Mouse (Mus musculus): ENCODE measurements around the gene Gm7137. TPM values are rescaled to one million over a fixed set of nuclear protein-coding genes. Genes with fewer than 3 reads are reported as not detected.

The Gm7137 gene
- total and polyA plus RNA-seq, 2 experiments from 2014 or later, result not detected

GRCm38 (mm10) chr10:77738929-77739328 is 49.1 kb downstream of the Gm7137 start:
- no peak overlapping the region for H3K4me3 ChIP-seq (ENCODE audit: low read length)
- WGBS, result 92% methylated on average over 4 of the region's 4 CpGs
- ATAC-seq, result no peak
- H3K4me2 ChIP-seq (ENCODE audit: low read depth, low read length), result no peak overlapping the region
- no peaks in the 10 kb centered on the region for H3K9me3 ChIP-seq (ENCODE audit: low read length)
- DNase-seq (ENCODE audit: low spot score), result no peak
- no peaks in the 10 kb centered on the region for H3K36me3 ChIP-seq (ENCODE audit: insufficient read depth, low read length)
- no peaks in the 10 kb centered on the region for H3K4me1 ChIP-seq (ENCODE audit: insufficient read depth, low read length)
- no peak overlapping the region for H3K9ac ChIP-seq (replicated peaks; ENCODE audit: low read length)
- no peaks in the 10 kb centered on the region for H3K27me3 ChIP-seq (ENCODE audit: insufficient read depth, low read length)
- TF ChIP-seq CTCF (IDR thresholded peaks at IDR 0.05; ENCODE audit: low read depth), result no peak
- no peak overlapping the region for H3K27ac ChIP-seq

Other genes with a start within 250 kb of the Gm7137 start
Only the 30 nearest of the 31 such genes appear.
- gene Pttg1ip, start 206.5 kb downstream of the Gm7137 start, total RNA-seq (2014; rRNA removed), result 85.9 and 94.0 TPM in 2 replicates
- gene Pttg1ip, start 206.5 kb downstream of the Gm7137 start, polyA plus RNA-seq (2015; fragmentation: Nextera tagmentation; extraction: Ambion mirVana), result 87.3 and 87.5 TPM in 2 replicates
- 217 and 218 TPM in 2 replicates for gene Sumo3, start 182.1 kb downstream of the Gm7137 start, total RNA-seq (2014; rRNA removed)
- 330 and 348 TPM in 2 replicates for gene Sumo3, start 182.1 kb downstream of the Gm7137 start, polyA plus RNA-seq (2015; fragmentation: Nextera tagmentation; extraction: Ambion mirVana)
- gene Gm49325, start 182.0 kb downstream of the Gm7137 start, total RNA-seq (2014; rRNA removed), result 4.0 TPM in 1 of 2 replicates, not detected in the other
- gene Gm49325, start 182.0 kb downstream of the Gm7137 start, polyA plus RNA-seq (2015; fragmentation: Nextera tagmentation; extraction: Ambion mirVana), result 11.1 and 12.8 TPM in 2 replicates
- gene Ube2g2, start 165.9 kb downstream of the Gm7137 start, total RNA-seq (2014; rRNA removed), result 45.1 and 48.3 TPM in 2 replicates
- 65.8 and 73.8 TPM in 2 replicates for gene Ube2g2, start 165.9 kb downstream of the Gm7137 start, polyA plus RNA-seq (2015; fragmentation: Nextera tagmentation; extraction: Ambion mirVana)
- gene Tspear, start 101.6 kb downstream of the Gm7137 start, total RNA-seq (2014; rRNA removed), result 0.42 and 4.4 TPM in 2 replicates
- 0.93 and 1.3 TPM in 2 replicates for gene Tspear, start 101.6 kb downstream of the Gm7137 start, polyA plus RNA-seq (2015; fragmentation: Nextera tagmentation; extraction: Ambion mirVana)
- gene Gm19402, start 97.4 kb downstream of the Gm7137 start, total RNA-seq (2014; rRNA removed), result not detected in 2 replicates
- not detected in 2 replicates for gene Gm19402, start 97.4 kb downstream of the Gm7137 start, polyA plus RNA-seq (2015; fragmentation: Nextera tagmentation; extraction: Ambion mirVana)
- not detected in 2 replicates for gene Gm9508, start 91.0 kb downstream of the Gm7137 start, total RNA-seq (2014; rRNA removed)
- gene Gm9508, start 91.0 kb downstream of the Gm7137 start, polyA plus RNA-seq (2015; fragmentation: Nextera tagmentation; extraction: Ambion mirVana), result not detected in 2 replicates
- not detected in 2 replicates for gene Gm10272, start 81.6 kb downstream of the Gm7137 start, total RNA-seq (2014; rRNA removed)
- not detected in 2 replicates for gene Gm10272, start 81.6 kb downstream of the Gm7137 start, polyA plus RNA-seq (2015; fragmentation: Nextera tagmentation; extraction: Ambion mirVana)
- gene Gm10024, start 76.7 kb downstream of the Gm7137 start, total RNA-seq (2014; rRNA removed), result not detected in 2 replicates
- gene Gm10024, start 76.7 kb downstream of the Gm7137 start, polyA plus RNA-seq (2015; fragmentation: Nextera tagmentation; extraction: Ambion mirVana), result not detected in 2 replicates
- not detected in 2 replicates for gene Gm10142, start 72.4 kb downstream of the Gm7137 start, total RNA-seq (2014; rRNA removed)
- gene Gm10142, start 72.4 kb downstream of the Gm7137 start, polyA plus RNA-seq (2015; fragmentation: Nextera tagmentation; extraction: Ambion mirVana), result not detected in 2 replicates
- not detected in 2 replicates for gene Krtap12-1, start 67.6 kb downstream of the Gm7137 start, total RNA-seq (2014; rRNA removed)
- gene Krtap12-1, start 67.6 kb downstream of the Gm7137 start, polyA plus RNA-seq (2015; fragmentation: Nextera tagmentation; extraction: Ambion mirVana), result not detected in 2 replicates
- gene Gm10100, start 61.7 kb downstream of the Gm7137 start, total RNA-seq (2014; rRNA removed), result not detected in 2 replicates
- not detected in 2 replicates for gene Gm10100, start 61.7 kb downstream of the Gm7137 start, polyA plus RNA-seq (2015; fragmentation: Nextera tagmentation; extraction: Ambion mirVana)
- not detected in 2 replicates for gene Gm18596, start 45.6 kb downstream of the Gm7137 start, total RNA-seq (2014; rRNA removed)
- not detected in 2 replicates for gene Gm18596, start 45.6 kb downstream of the Gm7137 start, polyA plus RNA-seq (2015; fragmentation: Nextera tagmentation; extraction: Ambion mirVana)
- gene Gm9736, start 36.8 kb downstream of the Gm7137 start, total RNA-seq (2014; rRNA removed), result not detected in 2 replicates
- gene Gm9736, start 36.8 kb downstream of the Gm7137 start, polyA plus RNA-seq (2015; fragmentation: Nextera tagmentation; extraction: Ambion mirVana), result not detected in 2 replicates
- gene Gm3233, start 28.5 kb downstream of the Gm7137 start, total RNA-seq (2014; rRNA removed), result not detected in 2 replicates
- gene Gm3233, start 28.5 kb downstream of the Gm7137 start, polyA plus RNA-seq (2015; fragmentation: Nextera tagmentation; extraction: Ambion mirVana), result not detected in 2 replicates
- gene Gm3238, start 16.9 kb downstream of the Gm7137 start, total RNA-seq (2014; rRNA removed), result not detected in 2 replicates
- gene Gm3238, start 16.9 kb downstream of the Gm7137 start, polyA plus RNA-seq (2015; fragmentation: Nextera tagmentation; extraction: Ambion mirVana), result not detected in 2 replicates
- not detected in 2 replicates for gene Gm7138, start 11.3 kb downstream of the Gm7137 start, total RNA-seq (2014; rRNA removed)
- gene Gm7138, start 11.3 kb downstream of the Gm7137 start, polyA plus RNA-seq (2015; fragmentation: Nextera tagmentation; extraction: Ambion mirVana), result not detected in 2 replicates
- gene Gm3250, start 5.7 kb downstream of the Gm7137 start, total RNA-seq (2014; rRNA removed), result not detected in 2 replicates
- gene Gm3250, start 5.7 kb downstream of the Gm7137 start, polyA plus RNA-seq (2015; fragmentation: Nextera tagmentation; extraction: Ambion mirVana), result not detected in 2 replicates
- not detected in 2 replicates for gene Gm9639, start 6.9 kb upstream of the Gm7137 start, total RNA-seq (2014; rRNA removed)
- gene Gm9639, start 6.9 kb upstream of the Gm7137 start, polyA plus RNA-seq (2015; fragmentation: Nextera tagmentation; extraction: Ambion mirVana), result not detected in 2 replicates
- not detected in 2 replicates for gene Gm19668, start 10.9 kb upstream of the Gm7137 start, total RNA-seq (2014; rRNA removed)
- gene Gm19668, start 10.9 kb upstream of the Gm7137 start, polyA plus RNA-seq (2015; fragmentation: Nextera tagmentation; extraction: Ambion mirVana), result not detected in 2 replicates
- gene Gm9507, start 23.6 kb upstream of the Gm7137 start, total RNA-seq (2014; rRNA removed), result not detected in 2 replicates
- not detected in 2 replicates for gene Gm9507, start 23.6 kb upstream of the Gm7137 start, polyA plus RNA-seq (2015; fragmentation: Nextera tagmentation; extraction: Ambion mirVana)
- not detected in 2 replicates for gene Gm2696, start 26.5 kb upstream of the Gm7137 start, total RNA-seq (2014; rRNA removed)
- not detected in 2 replicates for gene Gm2696, start 26.5 kb upstream of the Gm7137 start, polyA plus RNA-seq (2015; fragmentation: Nextera tagmentation; extraction: Ambion mirVana)
- gene Krtap10-4, start 38.9 kb upstream of the Gm7137 start, total RNA-seq (2014; rRNA removed), result not detected in 2 replicates
- not detected in 2 replicates for gene Krtap10-4, start 38.9 kb upstream of the Gm7137 start, polyA plus RNA-seq (2015; fragmentation: Nextera tagmentation; extraction: Ambion mirVana)
- gene Krtap10-10, start 47.7 kb upstream of the Gm7137 start, total RNA-seq (2014; rRNA removed), result not detected in 2 replicates
- gene Krtap10-10, start 47.7 kb upstream of the Gm7137 start, polyA plus RNA-seq (2015; fragmentation: Nextera tagmentation; extraction: Ambion mirVana), result not detected in 2 replicates
- not detected in 2 replicates for gene Gm36176, start 58.6 kb upstream of the Gm7137 start, total RNA-seq (2014; rRNA removed)
- not detected in 2 replicates for gene Gm36176, start 58.6 kb upstream of the Gm7137 start, polyA plus RNA-seq (2015; fragmentation: Nextera tagmentation; extraction: Ambion mirVana)
- gene Gm10318, start 64.7 kb upstream of the Gm7137 start, total RNA-seq (2014; rRNA removed), result not detected in 2 replicates
- not detected in 2 replicates for gene Gm10318, start 64.7 kb upstream of the Gm7137 start, polyA plus RNA-seq (2015; fragmentation: Nextera tagmentation; extraction: Ambion mirVana)
- gene Gm3285, start 73.8 kb upstream of the Gm7137 start, total RNA-seq (2014; rRNA removed), result not detected in 2 replicates
- not detected in 2 replicates for gene Gm3285, start 73.8 kb upstream of the Gm7137 start, polyA plus RNA-seq (2015; fragmentation: Nextera tagmentation; extraction: Ambion mirVana)
- gene Lrrc3, start 114.3 kb upstream of the Gm7137 start, total RNA-seq (2014; rRNA removed), result 27.8 and 31.4 TPM in 2 replicates
- gene Lrrc3, start 114.3 kb upstream of the Gm7137 start, polyA plus RNA-seq (2015; fragmentation: Nextera tagmentation; extraction: Ambion mirVana), result 22.1 and 24.3 TPM in 2 replicates
- 6.5 and 9.1 TPM in 2 replicates for gene Trpm2, start 182.4 kb upstream of the Gm7137 start, total RNA-seq (2014; rRNA removed)
- 4.6 and 6.8 TPM in 2 replicates for gene Trpm2, start 182.4 kb upstream of the Gm7137 start, polyA plus RNA-seq (2015; fragmentation: Nextera tagmentation; extraction: Ambion mirVana)
- 72.0 and 75.7 TPM in 2 replicates for gene 1810043G02Rik, start 190.3 kb upstream of the Gm7137 start, total RNA-seq (2014; rRNA removed)
- 58.5 and 60.4 TPM in 2 replicates for gene 1810043G02Rik, start 190.3 kb upstream of the Gm7137 start, polyA plus RNA-seq (2015; fragmentation: Nextera tagmentation; extraction: Ambion mirVana)